In the genomic region with DNA sequence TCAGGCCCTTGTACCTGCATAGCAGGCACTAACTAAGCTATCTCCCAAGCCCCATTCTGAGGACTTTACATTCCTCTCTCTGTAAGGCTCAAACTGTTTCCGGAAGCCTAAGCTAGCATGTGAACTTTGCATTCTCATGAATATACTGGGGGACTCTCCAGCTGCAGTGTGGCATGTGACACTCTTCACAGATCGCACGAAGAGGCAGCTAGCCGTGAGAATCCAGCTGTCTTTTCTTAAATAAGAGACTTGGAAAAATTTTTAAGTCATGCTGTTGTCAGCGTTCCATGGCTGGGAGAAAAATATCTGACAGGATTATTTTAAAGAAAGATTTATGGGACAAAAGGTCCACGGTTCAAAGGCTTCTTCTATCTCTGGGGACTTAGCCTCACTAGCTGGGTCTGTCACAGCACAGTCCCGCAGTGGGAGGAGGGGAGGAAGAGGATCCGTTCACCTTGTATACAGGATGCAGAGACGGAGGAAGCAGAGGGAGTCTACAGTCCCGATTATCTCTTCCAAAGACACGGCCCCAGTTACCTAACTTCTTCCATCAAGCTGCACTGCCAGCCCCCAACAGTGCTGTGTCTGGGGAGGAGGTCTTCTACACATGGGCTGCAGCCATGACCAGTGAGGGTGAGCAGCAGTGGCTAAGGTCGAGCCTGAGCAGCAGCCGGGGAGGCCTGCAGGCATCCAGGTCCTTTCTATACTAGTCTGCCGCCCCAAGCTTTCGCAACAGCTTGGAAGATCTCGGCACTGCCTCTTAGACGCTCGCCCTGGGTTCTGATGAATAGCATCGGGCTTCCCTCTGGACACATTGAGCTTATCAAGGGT, we compare ENCODE assay signal across 8 mouse cellular contexts. TPM values are rescaled to one million over a fixed set of nuclear protein-coding genes. Genes with fewer than 3 reads are reported as not detected.
DNase-seq lines count a peak whose midpoint lies in the region; ATAC-seq lines count a peak whose summit lies in the region.

No protein-coding gene starts in this region.

- 67% methylated on average over 19 of the region's 19 CpGs for WGBS in forebrain, embryonic 10.5 days
- WGBS in forebrain, embryonic 16.5 days = 56% methylated on average over 19 of the region's 19 CpGs

- no peak overlapping the region for H3K9ac ChIP-seq in forebrain, embryonic 16.5 days (replicated peaks; ENCODE audit: low read depth, low read length)

- H3K4me2 ChIP-seq in forebrain, embryonic 16.5 days (ENCODE audit: low read length) = no peak overlapping the region

- 0 out of 2 replicates have a peak overlapping the region, but pooled peaks have one; percentile 30 for H3K27ac ChIP-seq in forebrain, embryonic 10.5 days
- H3K27ac ChIP-seq in forebrain, embryonic 16.5 days (ENCODE audit: low read length) = no peak overlapping the region; the same call in 1 of the 2 replicates

- no peaks in the 10 kb centered on the region for H3K9me3 ChIP-seq in forebrain, embryonic 10.5 days
- H3K9me3 ChIP-seq in forebrain, embryonic 16.5 days (ENCODE audit: control insufficient read depth, low read length) = no peaks in the 10 kb centered on the region

- H3K4me3 ChIP-seq in forebrain, embryonic 10.5 days = no peak overlapping the region
- H3K4me3 ChIP-seq in forebrain, embryonic 16.5 days (replicated peaks; ENCODE audit: low read length) = no peak overlapping the region

- H3K27me3 ChIP-seq in forebrain, embryonic 10.5 days (ENCODE audit: poor library complexity, severe bottlenecking) = no peaks in the 10 kb centered on the region
- H3K27me3 ChIP-seq in forebrain, embryonic 16.5 days (replicated peaks; ENCODE audit: control insufficient read depth, insufficient read depth, low read length) = no peaks in the 10 kb centered on the region

- H3K36me3 ChIP-seq in forebrain, embryonic 10.5 days (replicated peaks) = no peaks in the 10 kb centered on the region
- no peaks in the 10 kb centered on the region for H3K36me3 ChIP-seq in forebrain, embryonic 16.5 days (ENCODE audit: control insufficient read depth, insufficient read depth)

- no peak for DNase-seq in forebrain, embryonic 10.5 days (ENCODE audit: extremely low spot score, low spot score)
- DNase-seq in NIH3T3 (ENCODE audit: low read depth) = peak; percentile 59
- peak; percentile 33 for DNase-seq in kidney, adult 11 months
- peak; percentile 29 for DNase-seq in mesoderm, embryonic 11.5 days (ENCODE audit: low read depth, low spot score)
- DNase-seq in frontal cortex, postnatal 25 days (ENCODE audit: low spot score in 2 of 2) = no peak
- no peak for DNase-seq in cerebellum, adult 18-20 months

- no peak for ATAC-seq in forebrain, embryonic 16.5 days
- ATAC-seq in megakaryocyte progenitor cell, adult 5-6 weeks (replicated peaks; ENCODE audit: poor library complexity) = no peak

- H3K4me1 ChIP-seq in forebrain, embryonic 10.5 days = peaks cover 15% of the 10 kb centered on the region
- H3K4me1 ChIP-seq in forebrain, embryonic 16.5 days (replicated peaks; ENCODE audit: control insufficient read depth, insufficient read depth, low read length) = no peaks in the 10 kb centered on the region

RNA-seq across cellular contexts. Expression of a gene that starts 51.7 kb away (rescaled TPM):
- polyA plus RNA-seq in forebrain, embryonic 10.5 days (2016; fragmentation: Nextera tagmentation; extraction: Ambion mirVana) = 7.1 and 8.2 TPM in 2 replicates
- polyA plus RNA-seq in forebrain, embryonic 16.5 days (2015; fragmentation: Nextera tagmentation; extraction: Ambion mirVana) = 16.5 and 18.8 TPM in 2 replicates
- 3.3 and 4.4 TPM in 2 replicates for total RNA-seq in megakaryocyte progenitor cell, adult 5-6 weeks (2015)
- 1.8 and 3.4 TPM in 2 replicates for total RNA-seq in megakaryocyte progenitor cell, adult 5-6 weeks (2017)

Comparison
In these comparisons a context has a peak if more than half of its experiments do, and no peak if none do; other contexts are left out.
1. DNase-seq: peak in NIH3T3 (single experiment), kidney, adult 11 months (single experiment) and mesoderm, embryonic 11.5 days (single experiment); none in forebrain, embryonic 10.5 days (single experiment), frontal cortex, postnatal 25 days (0 of 2) and cerebellum, adult 18-20 months (0 of 2).